Mouse (Mus musculus): ENCODE data around the gene Zfp319.

Zfp319 gene

DNA sequence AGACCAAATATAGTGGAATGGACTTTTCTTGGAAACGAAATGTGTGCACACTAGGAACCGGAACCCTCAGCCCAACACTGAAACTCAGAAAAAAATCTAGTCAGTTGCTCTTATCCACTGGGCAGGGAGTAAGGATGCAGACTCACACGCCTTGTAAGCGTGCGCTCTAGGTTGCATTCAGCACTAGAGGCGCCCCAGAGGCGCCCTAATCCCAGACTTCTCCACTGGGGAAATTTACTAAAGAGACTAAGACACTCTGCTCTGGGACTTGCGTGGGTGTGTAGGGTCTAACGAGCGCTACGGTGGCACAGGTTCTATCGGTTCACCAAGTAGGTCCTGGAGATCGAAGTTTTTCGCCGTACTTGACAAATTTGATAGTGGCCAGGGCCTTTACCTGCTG, 19.7 kb upstream of the Zfp319 start:
- DNase-seq (ENCODE audit: low read depth): no peak

GRCm38 (mm10) chr8:95348811-95349630, 17.3 kb upstream of the Zfp319 start:
- peak; percentile 53 for DNase-seq (ENCODE audit: low read depth)

DNA sequence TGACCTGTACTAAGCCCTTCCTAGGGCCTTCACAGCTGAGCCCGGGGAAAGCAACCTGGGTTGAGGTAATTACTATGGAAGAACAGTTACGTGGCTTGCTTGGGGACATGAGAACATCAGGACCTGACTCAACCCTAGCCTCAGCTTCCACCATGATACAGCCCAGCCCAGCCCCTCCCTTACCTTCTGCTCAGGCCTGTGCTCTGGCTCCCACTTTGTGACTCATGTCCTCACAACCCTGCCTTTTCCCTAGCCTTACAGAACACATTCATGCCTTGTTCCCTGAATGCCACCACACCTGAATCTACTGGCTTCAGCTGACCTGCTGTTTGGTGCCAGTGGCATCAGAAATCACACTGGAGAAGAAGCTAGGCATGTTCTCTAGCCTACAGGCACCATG, 16.6 kb upstream of the Zfp319 start:
- peak; percentile 26 for DNase-seq (ENCODE audit: low read depth)

DNA sequence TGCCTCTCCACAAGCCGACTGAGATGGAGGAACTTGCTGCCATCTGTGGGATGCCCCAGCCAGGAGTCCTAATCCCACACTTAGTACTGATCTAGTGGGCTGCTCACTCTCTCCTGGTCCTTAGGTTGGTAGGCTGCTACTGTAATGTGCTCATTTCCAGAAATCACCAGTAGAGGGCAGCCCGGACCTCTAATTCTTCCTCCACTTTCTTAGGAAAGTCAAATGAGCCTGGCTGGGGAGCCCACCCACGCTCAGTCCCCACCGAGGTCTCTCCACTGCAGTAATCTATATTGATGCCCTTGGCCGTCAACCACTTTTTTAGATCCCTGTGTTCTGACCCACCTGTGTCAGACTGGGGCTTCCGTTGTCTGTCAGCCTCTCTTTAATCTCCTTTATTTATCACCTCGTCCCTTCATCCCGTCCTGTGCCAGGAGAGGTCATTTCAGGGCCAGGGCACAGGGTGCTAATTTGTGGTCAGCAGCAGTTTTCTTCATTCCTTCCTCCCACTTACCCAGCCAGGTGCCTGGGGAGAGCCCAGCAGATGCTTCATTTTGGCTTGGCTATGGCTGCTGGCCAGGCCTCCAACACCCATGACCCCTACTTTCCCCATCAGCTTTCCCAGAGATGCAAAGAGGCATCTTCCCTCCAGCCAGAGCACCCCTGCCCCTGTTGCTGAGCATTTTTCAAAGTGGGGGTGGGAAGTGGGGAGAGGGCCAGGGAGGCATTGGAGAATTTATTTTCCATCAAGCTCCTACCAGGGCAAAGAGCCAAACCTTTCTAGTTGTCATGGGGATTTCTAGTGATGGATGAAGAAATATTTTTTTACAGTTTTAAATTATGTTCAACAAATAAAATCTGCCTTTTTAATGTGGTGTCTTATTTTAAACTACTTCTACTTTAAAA, 15.1 kb upstream of the Zfp319 start:
- DNase-seq (ENCODE audit: low read depth): peak; percentile 67

GRCm38 (mm10) chr8:95344668-95345067, 12.9 kb upstream of the Zfp319 start:
- DNase-seq (ENCODE audit: low read depth): no peak

DNA sequence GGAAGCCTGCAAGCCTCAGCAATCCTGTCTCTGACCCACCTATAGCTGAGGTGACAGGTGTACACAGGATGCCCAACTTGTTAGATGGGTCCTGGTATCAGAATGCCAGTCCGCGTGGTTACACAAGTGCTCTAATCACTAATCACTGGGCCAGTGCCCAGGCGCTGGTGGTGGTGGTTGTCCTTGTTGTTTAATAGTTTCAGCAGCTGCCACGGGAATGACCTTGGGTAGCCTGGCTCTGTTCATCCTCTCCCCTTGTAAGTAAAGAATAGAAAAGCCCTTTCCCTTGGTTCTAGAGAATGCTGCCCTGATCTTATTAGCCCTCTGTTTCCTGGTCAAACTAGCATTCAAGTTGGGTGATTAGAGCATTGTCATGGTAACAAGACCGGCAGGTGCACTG, 10.0 kb upstream of the Zfp319 start:
- DNase-seq (ENCODE audit: low read depth): no peak

DNA sequence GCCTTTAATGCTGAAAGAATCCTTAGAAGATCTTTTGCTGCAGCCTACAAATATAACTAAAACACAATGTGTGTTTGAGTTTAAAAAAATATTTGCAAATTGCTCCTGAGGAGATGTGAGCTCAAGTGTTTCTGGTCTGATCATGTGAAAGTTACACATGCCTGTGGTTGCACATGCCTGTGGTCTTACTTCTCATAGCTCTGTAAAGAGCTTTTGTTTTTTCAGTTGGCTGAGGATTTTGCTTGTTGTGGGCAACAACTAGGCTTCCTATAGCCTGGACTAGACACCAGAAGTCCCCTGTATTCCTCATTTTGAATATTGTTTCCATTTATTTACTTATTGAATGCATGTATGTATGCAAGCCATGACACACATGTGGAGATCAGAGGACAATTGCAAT, 4.6 kb upstream of the Zfp319 start:
- no peak for DNase-seq (ENCODE audit: low read depth)

- peak; percentile 73 for DNase-seq (ENCODE audit: low read depth)
Measured at GRCm38 (mm10) chr8:95335706-95336105, 4.0 kb upstream of the Zfp319 start.

GRCm38 (mm10) chr8:95332437-95333199, 868 bp upstream of the Zfp319 start:
- DNase-seq (ENCODE audit: low read depth): peak; percentile 41

DNA sequence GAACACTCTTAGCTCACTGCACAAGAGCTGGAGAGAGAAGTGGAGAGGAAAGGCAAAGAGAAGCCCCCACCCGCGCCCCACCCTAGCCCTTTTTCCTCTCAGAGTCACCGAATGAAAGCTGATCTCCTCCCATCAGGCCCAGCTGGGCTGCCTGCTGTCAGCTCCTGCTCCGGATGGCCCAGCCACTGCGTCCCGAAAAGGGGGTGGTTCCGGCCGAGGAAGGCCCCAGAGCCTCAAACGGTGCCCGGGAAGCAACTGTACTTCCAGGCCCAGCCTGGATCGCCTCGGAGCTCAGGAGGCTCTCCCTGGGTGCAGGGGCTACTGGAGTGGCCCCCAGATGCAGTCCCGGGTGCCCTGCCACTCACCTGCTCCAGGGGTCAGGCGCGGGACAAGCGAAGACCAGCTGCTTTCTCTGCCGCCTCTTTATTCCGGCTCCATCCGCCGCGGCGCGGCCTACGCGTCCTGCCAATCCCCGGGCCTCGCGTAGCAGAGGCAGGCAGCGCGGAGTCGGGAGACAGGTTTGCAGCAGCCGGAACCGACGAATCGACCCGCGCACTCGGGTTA, 512 bp downstream of the Zfp319 start:
- peak; percentile 73 for DNase-seq (ENCODE audit: low read depth)

GRCm38 (mm10) chr8:95330367-95330766, 1.4 kb downstream of the Zfp319 start:
- no peak for DNase-seq (ENCODE audit: low read depth)

GRCm38 (mm10) chr8:95327866-95328465, 3.8 kb downstream of the Zfp319 start:
- no peak for DNase-seq (ENCODE audit: low read depth)

GRCm38 (mm10) chr8:95326822-95327221, 4.9 kb downstream of the Zfp319 start:
- DNase-seq (ENCODE audit: low read depth): no peak

- DNase-seq (ENCODE audit: low read depth): no peak
Measured at GRCm38 (mm10) chr8:95324646-95325045, 7.1 kb downstream of the Zfp319 start.

- DNase-seq (ENCODE audit: low read depth): no peak
Measured at GRCm38 (mm10) chr8:95323201-95323600, 8.5 kb downstream of the Zfp319 start.

GRCm38 (mm10) chr8:95320224-95321139, 11.3 kb downstream of the Zfp319 start:
- DNase-seq (ENCODE audit: low read depth): no peak

DNA sequence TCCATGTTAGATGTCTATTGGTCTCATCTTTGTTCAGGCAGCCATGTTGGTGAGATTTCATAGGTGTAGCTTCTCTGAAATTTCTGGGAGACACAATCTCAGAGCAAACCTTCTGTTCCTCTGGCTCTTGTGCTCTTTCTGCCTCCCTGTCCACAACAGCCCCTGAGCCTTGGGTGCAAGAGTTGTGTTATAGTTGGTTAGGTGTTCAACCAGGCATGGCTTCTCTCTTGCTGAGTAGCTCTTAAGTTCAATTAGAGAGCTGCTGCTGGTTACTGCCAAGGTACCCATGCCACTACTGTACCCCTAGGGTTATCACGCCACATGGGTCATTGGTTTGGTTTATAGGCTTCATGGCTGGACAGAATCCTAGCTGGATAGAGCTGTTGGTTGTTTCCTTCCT, 16.4 kb downstream of the Zfp319 start:
- DNase-seq (ENCODE audit: low read depth): no peak

- peak; percentile 78 for DNase-seq (ENCODE audit: low read depth)
Measured at GRCm38 (mm10) chr8:95314707-95315106, 17.0 kb downstream of the Zfp319 start.

DNA sequence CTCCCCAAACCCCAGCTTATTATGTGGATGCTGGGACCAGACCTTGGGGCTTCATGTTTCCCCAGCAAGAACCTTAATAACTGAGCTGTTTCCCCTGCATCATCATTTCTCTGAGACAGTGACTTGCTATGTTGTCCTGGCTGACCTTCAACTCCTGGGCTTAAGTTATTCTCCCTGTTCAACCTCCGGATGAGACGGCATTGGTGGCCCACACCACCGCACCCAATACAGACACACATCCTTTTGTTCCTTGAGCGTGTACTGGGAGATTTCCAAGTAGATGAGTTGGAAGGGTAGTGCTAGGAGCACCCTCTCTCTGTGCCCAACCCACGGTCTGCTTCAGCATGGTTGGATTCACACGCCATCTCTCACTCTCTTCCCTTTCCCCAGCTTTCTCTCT, 17.9 kb downstream of the Zfp319 start:
- DNase-seq (ENCODE audit: low read depth): no peak

- peak; percentile 78 for DNase-seq (ENCODE audit: low read depth)
Measured at GRCm38 (mm10) chr8:95312836-95313235, 18.9 kb downstream of the Zfp319 start.

Data from 416B (cell line).